Mouse (Mus musculus) liver, adult 2 months (tissue): ENCODE results near the gene Pet100.

Experiments
- CTCF ChIP-seq: fragments of 200-500 bp; IDR thresholded peaks from 2 replicates; pipeline ENCODE4 v1.5.1; 2011; ENCODE audit warnings: low read depth, low read length, control low read depth
- POLR2A ChIP-seq: fragments of 200-500 bp; IDR thresholded peaks from 2 replicates; pipeline ENCODE4 v1.6.1; 2011; ENCODE audit warnings: low read length, control low read depth; ENCODE audit not compliant: insufficient read depth; ENCODE audit errors: extremely low read depth

DNA sequence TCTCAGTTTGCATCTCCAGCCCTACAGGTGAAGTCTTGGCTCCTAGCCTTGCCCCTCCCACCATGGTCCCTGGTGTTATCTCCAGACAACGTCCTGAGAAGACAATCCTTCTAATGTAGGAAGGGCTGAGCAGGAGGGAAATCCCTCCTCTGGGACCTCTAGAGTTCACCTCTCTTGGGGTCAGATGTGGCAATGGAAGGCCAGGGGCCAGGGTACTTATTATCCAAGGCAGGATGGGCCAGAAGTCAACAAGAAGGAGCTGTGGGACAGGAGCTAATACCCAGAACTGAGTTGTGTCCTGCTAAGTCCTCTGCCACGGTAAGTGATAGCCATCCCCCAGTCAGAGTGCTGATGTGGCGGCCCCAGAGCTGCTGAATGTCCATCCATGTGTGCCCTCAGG is 34.2 kb downstream of the Pet100 start, which contains the start of gene Retn:
- TF ChIP-seq POLR2A (no peak), CTCF (no peak)
